Mouse (Mus musculus): Measurements from ENCODE around the gene Avl9. TPM values are rescaled to one million over a fixed set of nuclear protein-coding genes. Genes with fewer than 3 reads are reported as not detected.

The Avl9 gene
- polyA plus RNA-seq, 1 experiment from 2014 or later, result 25.9 TPM

GRCm38 (mm10) chr6:56779636-56780035 is 64.9 kb downstream of the Avl9 start:
- H3K36me3 ChIP-seq (ENCODE audit: control insufficient read depth, insufficient read depth, low read length), result peaks cover 19% of the 10 kb centered on the region
- no peaks in the 10 kb centered on the region for H3K27me3 ChIP-seq (ENCODE audit: control insufficient read depth, insufficient read depth, low read depth, low read length)
- no peak overlapping the region for H3K4me3 ChIP-seq (ENCODE audit: low read depth, low read length)
- no peaks in the 10 kb centered on the region for H3K4me1 ChIP-seq (ENCODE audit: control insufficient read depth, insufficient read depth, low read length)
- no peak overlapping the region for H3K4me2 ChIP-seq (ENCODE audit: low read length)
- ATAC-seq, result no peak
- H3K27ac ChIP-seq (ENCODE audit: low read length), result no peak overlapping the region
- no peak overlapping the region for H3K9ac ChIP-seq (ENCODE audit: low read depth, low read length)
- whole genome bisulfite sequencing, result 96% methylated on average over 5 of the region's 5 CpGs
- H3K9me3 ChIP-seq (replicated peaks; ENCODE audit: control insufficient read depth, low read length, poor library complexity, severe bottlenecking), result no peaks in the 10 kb centered on the region

- no peaks in the 10 kb centered on the region for H3K9me3 ChIP-seq (replicated peaks; ENCODE audit: control insufficient read depth, low read length, poor library complexity, severe bottlenecking)
- no peak for ATAC-seq
- no peak overlapping the region for H3K4me2 ChIP-seq (ENCODE audit: low read length)
- H3K36me3 ChIP-seq (ENCODE audit: control insufficient read depth, insufficient read depth, low read length), result peaks cover 13% of the 10 kb centered on the region
- no peak overlapping the region for H3K4me3 ChIP-seq (ENCODE audit: low read depth, low read length)
- no peaks in the 10 kb centered on the region for H3K27me3 ChIP-seq (ENCODE audit: control insufficient read depth, insufficient read depth, low read depth, low read length)
- WGBS, result 92% methylated on average over 4 of the region's 4 CpGs
- no peak overlapping the region for H3K27ac ChIP-seq (ENCODE audit: low read length)
- H3K9ac ChIP-seq (ENCODE audit: low read depth, low read length), result no peak overlapping the region
- peaks cover 7% of the 10 kb centered on the region for H3K4me1 ChIP-seq (ENCODE audit: control insufficient read depth, insufficient read depth, low read length)
These were observed 69.0 kb downstream of the Avl9 start for GRCm38 (mm10) chr6:56783561-56784272.

- H3K9me3 ChIP-seq (replicated peaks; ENCODE audit: control insufficient read depth, low read length, poor library complexity, severe bottlenecking), result no peaks in the 10 kb centered on the region
- no peak for ATAC-seq
- H3K4me2 ChIP-seq (ENCODE audit: low read length), result no peak overlapping the region
- H3K4me1 ChIP-seq (ENCODE audit: control insufficient read depth, insufficient read depth, low read length), result peaks cover 7% of the 10 kb centered on the region
- H3K9ac ChIP-seq (ENCODE audit: low read depth, low read length), result no peak overlapping the region
- H3K4me3 ChIP-seq (ENCODE audit: low read depth, low read length), result no peak overlapping the region
- H3K27me3 ChIP-seq (ENCODE audit: control insufficient read depth, insufficient read depth, low read depth, low read length), result no peaks in the 10 kb centered on the region
- peaks cover 3% of the 10 kb centered on the region; the same call in 1 of the 2 replicates for H3K36me3 ChIP-seq (ENCODE audit: control insufficient read depth, insufficient read depth, low read length)
- no peak overlapping the region for H3K27ac ChIP-seq (ENCODE audit: low read length)
- WGBS, result 87% methylated on average over 5 of the region's 5 CpGs
These were observed 70.4 kb downstream of the Avl9 start for GRCm38 (mm10) chr6:56785068-56785467.

GRCm38 (mm10) chr6:56787668-56788067 is 73.0 kb downstream of the Avl9 start:
- H3K36me3 ChIP-seq (ENCODE audit: control insufficient read depth, insufficient read depth, low read length), result no peaks in the 10 kb centered on the region
- no peak overlapping the region for H3K27ac ChIP-seq (ENCODE audit: low read length)
- peaks cover 7% of the 10 kb centered on the region for H3K4me1 ChIP-seq (ENCODE audit: control insufficient read depth, insufficient read depth, low read length)
- H3K9me3 ChIP-seq (replicated peaks; ENCODE audit: control insufficient read depth, low read length, poor library complexity, severe bottlenecking), result no peaks in the 10 kb centered on the region
- ATAC-seq, result no peak
- no peak overlapping the region for H3K9ac ChIP-seq (ENCODE audit: low read depth, low read length)
- no peak overlapping the region for H3K4me2 ChIP-seq (ENCODE audit: low read length)
- H3K27me3 ChIP-seq (ENCODE audit: control insufficient read depth, insufficient read depth, low read depth, low read length), result no peaks in the 10 kb centered on the region
- WGBS, result 95% methylated on average over 2 of the region's 2 CpGs
- H3K4me3 ChIP-seq (ENCODE audit: low read depth, low read length), result no peak overlapping the region

- Histone ChIP-seq H3K4me2 (ENCODE audit: low read length) (no peak overlapping the region), H3K27me3 (ENCODE audit: control insufficient read depth, insufficient read depth, low read depth, low read length) (no peaks in the 10 kb centered on the region), H3K4me3 (ENCODE audit: low read depth, low read length) (no peak overlapping the region), H3K27ac (ENCODE audit: low read length) (no peak overlapping the region), H3K9ac (ENCODE audit: low read depth, low read length) (no peak overlapping the region), H3K9me3 (replicated peaks; ENCODE audit: control insufficient read depth, low read length, poor library complexity, severe bottlenecking) (no peaks in the 10 kb centered on the region), H3K4me1 (ENCODE audit: control insufficient read depth, insufficient read depth, low read length) (peaks cover 11% of the 10 kb centered on the region), H3K36me3 (ENCODE audit: control insufficient read depth, insufficient read depth, low read length) (no peaks in the 10 kb centered on the region)
- no peak for ATAC-seq
- WGBS, result 88% methylated on average over 3 of the region's 3 CpGs
These were observed 74.6 kb downstream of the Avl9 start for GRCm38 (mm10) chr6:56789336-56789735.

GRCm38 (mm10) chr6:56794834-56795233 is 80.1 kb downstream of the Avl9 start:
- H3K4me1 ChIP-seq (ENCODE audit: control insufficient read depth, insufficient read depth, low read length), result peaks cover 26% of the 10 kb centered on the region
- no peak for ATAC-seq
- H3K36me3 ChIP-seq (ENCODE audit: control insufficient read depth, insufficient read depth, low read length), result no peaks in the 10 kb centered on the region
- no peaks in the 10 kb centered on the region for H3K27me3 ChIP-seq (ENCODE audit: control insufficient read depth, insufficient read depth, low read depth, low read length)
- H3K9ac ChIP-seq (ENCODE audit: low read depth, low read length), result no peak overlapping the region
- H3K4me2 ChIP-seq (ENCODE audit: low read length), result peak overlapping the region; percentile 76
- no peak overlapping the region for H3K4me3 ChIP-seq (ENCODE audit: low read depth, low read length)
- 88% methylated on average over 5 of the region's 5 CpGs for WGBS
- no peak overlapping the region for H3K27ac ChIP-seq (ENCODE audit: low read length)
- H3K9me3 ChIP-seq (replicated peaks; ENCODE audit: control insufficient read depth, low read length, poor library complexity, severe bottlenecking), result no peaks in the 10 kb centered on the region

- 7% methylated on average over 8 of the region's 8 CpGs for WGBS
- Histone ChIP-seq H3K4me3 (ENCODE audit: low read depth, low read length) (peak overlapping the region; percentile 85), H3K4me2 (ENCODE audit: low read length) (peak overlapping the region; percentile 76), H3K27me3 (ENCODE audit: control insufficient read depth, insufficient read depth, low read depth, low read length) (no peaks in the 10 kb centered on the region), H3K27ac (ENCODE audit: low read length) (0 out of 2 replicates have a peak overlapping the region, but pooled peaks have one; percentile 9), H3K36me3 (ENCODE audit: control insufficient read depth, insufficient read depth, low read length) (no peaks in the 10 kb centered on the region), H3K4me1 (ENCODE audit: control insufficient read depth, insufficient read depth, low read length) (peaks cover 26% of the 10 kb centered on the region), H3K9me3 (replicated peaks; ENCODE audit: control insufficient read depth, low read length, poor library complexity, severe bottlenecking) (no peaks in the 10 kb centered on the region), H3K9ac (ENCODE audit: low read depth, low read length) (peak overlapping the region; percentile 95)
- no peak for ATAC-seq
These were observed 81.5 kb downstream of the Avl9 start for GRCm38 (mm10) chr6:56796232-56796631.

GRCm38 (mm10) chr6:56796668-56797141 is 82.0 kb downstream of the Avl9 start:
- H3K27me3 ChIP-seq (ENCODE audit: control insufficient read depth, insufficient read depth, low read depth, low read length), result no peaks in the 10 kb centered on the region
- peak overlapping the region; percentile 99 for H3K27ac ChIP-seq (ENCODE audit: low read length)
- H3K4me2 ChIP-seq (ENCODE audit: low read length), result peak overlapping the region; percentile 76
- ATAC-seq, result peak; percentile 8; the same call in 1 of the 2 replicates
- no peaks in the 10 kb centered on the region for H3K36me3 ChIP-seq (ENCODE audit: control insufficient read depth, insufficient read depth, low read length)
- H3K4me3 ChIP-seq (ENCODE audit: low read depth, low read length), result peak overlapping the region; percentile 85
- peak overlapping the region; percentile 95 for H3K9ac ChIP-seq (ENCODE audit: low read depth, low read length)
- no peaks in the 10 kb centered on the region for H3K9me3 ChIP-seq (replicated peaks; ENCODE audit: control insufficient read depth, low read length, poor library complexity, severe bottlenecking)
- WGBS, result under 1% methylated on average over 16 of the region's 16 CpGs
- peaks cover 26% of the 10 kb centered on the region for H3K4me1 ChIP-seq (ENCODE audit: control insufficient read depth, insufficient read depth, low read length)

GRCm38 (mm10) chr6:56797311-56798151 is 82.8 kb downstream of the Avl9 start, which contains the start of gene Kbtbd2:
Kbtbd2 (minus strand) TSS chr6:56797813.
- ATAC-seq, result peak; percentile 98

More at GRCm38 (mm10) chr6:56797311-56798151, 82.8 kb downstream of the Avl9 start, which contains the start of gene Kbtbd2:
- Histone ChIP-seq H3K4me2 (ENCODE audit: low read length) (peak within 1 kb of the TSS; percentile 76), H3K9ac (ENCODE audit: low read depth, low read length) (peak within 1 kb of the TSS; percentile 95), H3K27me3 (ENCODE audit: control insufficient read depth, insufficient read depth, low read depth, low read length) (no peaks in the 10 kb centered on the region), H3K4me1 (ENCODE audit: control insufficient read depth, insufficient read depth, low read length) (peaks cover 26% of the 10 kb centered on the region), H3K4me3 (ENCODE audit: low read depth, low read length) (peak within 1 kb of the TSS; percentile 85), H3K27ac (ENCODE audit: low read length) (peak within 1 kb of the TSS; percentile 99), H3K9me3 (replicated peaks; ENCODE audit: control insufficient read depth, low read length, poor library complexity, severe bottlenecking) (no peaks in the 10 kb centered on the region), H3K36me3 (ENCODE audit: control insufficient read depth, insufficient read depth, low read length) (no peaks in the 10 kb centered on the region)
- WGBS, result under 1% methylated on average over 77 of the region's 98 CpGs
